Mouse (Mus musculus) retina, adult 2 months (tissue): ENCODE data around the gene Car10.

Experiments
- DNase-seq: peaks from one replicate; pipeline ENCODE4 v3.0.0-alpha.2; 2012; ENCODE audit warnings: low read depth, low spot score

Gene Car10

GRCm38 (mm10) chr11:93172430-93172829 lies 74.6 kb downstream of the Car10 start:
- no peak for DNase-seq

- DNase-seq, result no peak
Observed at GRCm38 (mm10) chr11:93173533-93174308, 75.9 kb downstream of the Car10 start.

- no peak for DNase-seq
Observed at GRCm38 (mm10) chr11:93185477-93185876, 87.6 kb downstream of the Car10 start.

GRCm38 (mm10) chr11:93186163-93186562 lies 88.3 kb downstream of the Car10 start:
- DNase-seq, result no peak

- no peak for DNase-seq
Observed at GRCm38 (mm10) chr11:93188621-93189020, 90.8 kb downstream of the Car10 start.

- DNase-seq, result no peak
Observed at GRCm38 (mm10) chr11:93200046-93200445, 102.2 kb downstream of the Car10 start.

GRCm38 (mm10) chr11:93217457-93217856 lies 119.6 kb downstream of the Car10 start:
- no peak for DNase-seq

- DNase-seq, result no peak
Observed at GRCm38 (mm10) chr11:93230057-93230456, 132.2 kb downstream of the Car10 start.

GRCm38 (mm10) chr11:93249771-93250265 lies 152.0 kb downstream of the Car10 start:
- no peak for DNase-seq

GRCm38 (mm10) chr11:93251766-93252165 lies 153.9 kb downstream of the Car10 start:
- no peak for DNase-seq

- no peak for DNase-seq
Observed at GRCm38 (mm10) chr11:93263979-93264378, 166.2 kb downstream of the Car10 start.

- DNase-seq, result no peak
Observed at GRCm38 (mm10) chr11:93272016-93272415, 174.2 kb downstream of the Car10 start.

- no peak for DNase-seq
Observed at GRCm38 (mm10) chr11:93273906-93274305, 176.1 kb downstream of the Car10 start.

- DNase-seq, result no peak
Observed at GRCm38 (mm10) chr11:93293661-93294060, 195.8 kb downstream of the Car10 start.

- DNase-seq, result no peak
Observed at GRCm38 (mm10) chr11:93309981-93310380, 212.2 kb downstream of the Car10 start.

GRCm38 (mm10) chr11:93337756-93338155 lies 239.9 kb downstream of the Car10 start:
- no peak for DNase-seq

GRCm38 (mm10) chr11:93343961-93344360 lies 246.1 kb downstream of the Car10 start:
- no peak for DNase-seq

GRCm38 (mm10) chr11:93344869-93345268 lies 247.0 kb downstream of the Car10 start:
- DNase-seq, result no peak

- no peak for DNase-seq
Observed at GRCm38 (mm10) chr11:93361576-93361975, 263.7 kb downstream of the Car10 start.

GRCm38 (mm10) chr11:93364171-93364570 lies 266.3 kb downstream of the Car10 start:
- peak; percentile 22 for DNase-seq

- no peak for DNase-seq
Observed at GRCm38 (mm10) chr11:93367244-93367643, 269.4 kb downstream of the Car10 start.

GRCm38 (mm10) chr11:93367740-93368139 lies 269.9 kb downstream of the Car10 start:
- no peak for DNase-seq

GRCm38 (mm10) chr11:93373697-93374354 lies 276.0 kb downstream of the Car10 start:
- DNase-seq, result no peak
